Mouse (Mus musculus) MEL (cell line): Measurements from ENCODE around the gene Znhit6. TPM values are rescaled to one million over a fixed set of nuclear protein-coding genes. Genes with fewer than 3 reads are reported as not detected.

Source experiments
- DNase-seq: peaks from one replicate; pipeline ENCODE4 v3.0.0; 2011; ENCODE audit warnings: low read depth, low spot score
- H3K27ac ChIP-seq: 2 replicates; pipeline ENCODE4 v1.5.1; 2012; ENCODE audit warnings: low read depth, mild to moderate bottlenecking, control low read depth, low read length, moderate library complexity; ENCODE audit not compliant: control insufficient read depth
- H3K27me3 ChIP-seq, 2 experiments: fragments of 150-350 bp in 1 of 2; sonication (generic) in 1 of 2; 2 replicates each; pipeline ENCODE4 v1.6.1; 2012; ENCODE audit warnings: low read length in 2 of 2, mild to moderate bottlenecking in 2 of 2, improper control_type of control experiment in 1 of 2, moderate library complexity in 1 of 2; ENCODE audit not compliant: insufficient read depth in 2 of 2, control insufficient read depth in 1 of 2
- H3K36me3 ChIP-seq, 2 experiments: 2 replicates each; pipeline ENCODE4 v1.6.1; 2012 to 2014; ENCODE audit warnings: low read length in 2 of 2, improper control_type of control experiment in 1 of 2, inconsistent platforms in 1 of 2, mild to moderate bottlenecking in 1 of 2; ENCODE audit not compliant: insufficient read depth in 2 of 2, control insufficient read depth in 1 of 2
- H3K4me1 ChIP-seq, 2 experiments: fragments of 150-350 bp in 1 of 2; sonication (generic) in 1 of 2; 2 replicates each; pipeline ENCODE4 v1.6.1; 2012; ENCODE audit warnings: low read length in 2 of 2, improper control_type of control experiment in 1 of 2, mild to moderate bottlenecking in 1 of 2; ENCODE audit not compliant: insufficient read depth in 2 of 2, control insufficient read depth in 1 of 2
- H3K4me3 ChIP-seq, 2 experiments: fragments of 150-350 bp in 1 of 2; sonication (generic) in 1 of 2; 2 replicates each; pipeline ENCODE4 v1.5.1; 2012; ENCODE audit warnings: low read depth in 2 of 2, low read length in 2 of 2, mild to moderate bottlenecking in 2 of 2, moderate library complexity in 2 of 2, control low read depth in 1 of 2, improper control_type of control experiment in 1 of 2; ENCODE audit not compliant: control insufficient read depth in 1 of 2, insufficient read depth in 1 of 2
- H3K79me2 ChIP-seq: 2 replicates; pipeline ENCODE4 v1.6.1; 2012; ENCODE audit warnings: mild to moderate bottlenecking, low read length, moderate library complexity; ENCODE audit not compliant: control insufficient read depth, poor library complexity, insufficient read depth
- H3K9ac ChIP-seq: 2 replicates; pipeline ENCODE4 v1.6.1; 2012; ENCODE audit warnings: low read depth, mild to moderate bottlenecking, control low read depth, low read length, moderate library complexity; ENCODE audit not compliant: control insufficient read depth, poor library complexity, severe bottlenecking
- H3K9me3 ChIP-seq: fragments of 150-350 bp; sonication (generic); replicated peaks from 2 replicates; pipeline ENCODE4 v1.6.1; 2012; ENCODE audit warnings: mild to moderate bottlenecking, low read length, improper control_type of control experiment, moderate library complexity; ENCODE audit not compliant: insufficient read depth
- BHLHE40 ChIP-seq: IDR thresholded peaks from 2 replicates; pipeline ENCODE4 v1.6.1; 2012; ENCODE audit warnings: low read depth, mild to moderate bottlenecking, inconsistent platforms, low read length, improper control_type of control experiment, borderline replicate concordance
- CHD2 ChIP-seq: IDR thresholded peaks from 2 replicates; pipeline ENCODE4 v1.6.1; 2011; ENCODE audit warnings: low read length, improper control_type of control experiment
- ELF1 ChIP-seq: IDR thresholded peaks from 2 replicates; pipeline ENCODE4 v1.6.1; 2014; ENCODE audit warnings: low read depth, mild to moderate bottlenecking, inconsistent platforms, low read length, improper control_type of control experiment, moderate library complexity
- EP300 ChIP-seq, 2 experiments: IDR thresholded peaks; 2 replicates each; pipeline ENCODE4 v1.6.1; 2011; ENCODE audit warnings: improper control_type of control experiment in 2 of 2, low read length in 2 of 2, low read depth in 1 of 2, mild to moderate bottlenecking in 1 of 2
- ETS1 ChIP-seq: IDR thresholded peaks from 2 replicates; pipeline ENCODE4 v1.6.1; 2012; ENCODE audit warnings: low read depth, mild to moderate bottlenecking, inconsistent platforms, low read length, improper control_type of control experiment, moderate library complexity
- GABPA ChIP-seq: IDR thresholded peaks from 2 replicates; pipeline ENCODE4 v1.6.1; 2012; ENCODE audit warnings: low read depth, mild to moderate bottlenecking, inconsistent platforms, low read length, improper control_type of control experiment, moderate library complexity
- HCFC1 ChIP-seq: IDR thresholded peaks from 2 replicates; pipeline ENCODE4 v1.6.1; 2012; ENCODE audit warnings: low read depth, mild to moderate bottlenecking, inconsistent platforms, low read length, improper control_type of control experiment, moderate library complexity
- KAT2A ChIP-seq: conservative IDR thresholded peaks from 2 replicates; pipeline ENCODE4 v1.6.1; 2012; ENCODE audit warnings: low read depth, low read length, improper control_type of control experiment, inconsistent platforms
- MAFK ChIP-seq: IDR thresholded peaks from 2 replicates; pipeline ENCODE4 v1.6.1; 2011; ENCODE audit warnings: low read depth, mild to moderate bottlenecking, low read length, improper control_type of control experiment, borderline replicate concordance
- MAZ ChIP-seq: IDR thresholded peaks from 2 replicates; pipeline ENCODE4 v1.6.1; 2012; ENCODE audit warnings: low read depth, mild to moderate bottlenecking, inconsistent platforms, low read length, improper control_type of control experiment
- MEF2A ChIP-seq: IDR thresholded peaks from 2 replicates; pipeline ENCODE4 v1.6.1; 2014; ENCODE audit warnings: low read depth, mild to moderate bottlenecking, inconsistent platforms, low read length, improper control_type of control experiment; ENCODE audit not compliant: poor library complexity, insufficient replicate concordance, severe bottlenecking; ENCODE audit errors: extremely low read depth
- MXI1 ChIP-seq: IDR thresholded peaks from 2 replicates; pipeline ENCODE4 v1.6.1; 2011; ENCODE audit warnings: mild to moderate bottlenecking, low read depth, low read length, improper control_type of control experiment
- MYB ChIP-seq: IDR thresholded peaks from 2 replicates; pipeline ENCODE4 v1.6.1; 2011; ENCODE audit warnings: mild to moderate bottlenecking, low read depth, low read length, improper control_type of control experiment
- MYC ChIP-seq: IDR thresholded peaks from 2 replicates; pipeline ENCODE4 v1.6.1; 2011; ENCODE audit warnings: low read depth, mild to moderate bottlenecking, low read length, improper control_type of control experiment, moderate library complexity
- POLR2AphosphoS5 ChIP-seq: IDR thresholded peaks from 2 replicates; pipeline ENCODE4 v1.6.1; 2012; ENCODE audit warnings: low read depth, borderline replicate concordance, mild to moderate bottlenecking, inconsistent platforms, low read length, moderate library complexity, mixed read lengths
- RAD21 ChIP-seq: IDR thresholded peaks from 2 replicates; pipeline ENCODE4 v1.6.1; 2011; ENCODE audit warnings: mild to moderate bottlenecking, low read depth, low read length, improper control_type of control experiment
- RCOR1 ChIP-seq: IDR thresholded peaks from 2 replicates; pipeline ENCODE4 v1.6.1; 2012; ENCODE audit warnings: low read depth, mild to moderate bottlenecking, inconsistent platforms, low read length, improper control_type of control experiment
- TBP ChIP-seq: IDR thresholded peaks from 2 replicates; pipeline ENCODE4 v1.8.0; 2011; ENCODE audit warnings: low read depth, low read length, improper control_type of control experiment
- UBTF ChIP-seq: IDR thresholded peaks from 2 replicates; pipeline ENCODE4 v1.6.1; 2012; ENCODE audit warnings: low read depth, mild to moderate bottlenecking, inconsistent platforms, low read length, improper control_type of control experiment, moderate library complexity, borderline replicate concordance; ENCODE audit not compliant: insufficient read depth
- USF2 ChIP-seq, 2 experiments: IDR thresholded peaks; 2 replicates each; pipeline ENCODE4 v1.6.1; 2011 to 2012; ENCODE audit warnings: improper control_type of control experiment in 2 of 2, low read length in 2 of 2, borderline replicate concordance in 1 of 2, inconsistent platforms in 1 of 2, low read depth in 1 of 2, mild to moderate bottlenecking in 1 of 2; ENCODE audit not compliant: insufficient read depth in 1 of 2
- ZC3H11A ChIP-seq: IDR thresholded peaks from 2 replicates; pipeline ENCODE4 v1.6.1; 2012; ENCODE audit warnings: low read depth, mild to moderate bottlenecking, inconsistent platforms, low read length, improper control_type of control experiment
- ZKSCAN1 ChIP-seq: IDR thresholded peaks from 2 replicates; pipeline ENCODE4 v1.6.1; 2012; ENCODE audit warnings: low read depth, mild to moderate bottlenecking, inconsistent platforms, low read length, improper control_type of control experiment, moderate library complexity
- ZMIZ1 ChIP-seq: IDR thresholded peaks from 2 replicates; pipeline ENCODE4 v1.6.1; 2012; ENCODE audit warnings: low read depth, mild to moderate bottlenecking, inconsistent platforms, low read length, improper control_type of control experiment, moderate library complexity
- ZNF384 ChIP-seq: IDR thresholded peaks from 2 replicates; pipeline ENCODE4 v1.6.1; 2012; ENCODE audit warnings: low read depth, mild to moderate bottlenecking, inconsistent platforms, low read length, improper control_type of control experiment
- polyA plus RNA-seq, 2 experiments: library from polyadenylated mRNA; stranded (reverse) in 1 of 2; unstranded in 1 of 2; fragments of >175 nt in 1 of 2; fragments of >200 nt in 1 of 2; gene quantifications; 2 replicates each; pipeline versions ENCODE4 v1.2.1 to v1.2.4; 2012; ENCODE audit warnings: low replicate concordance in 2 of 2, low read depth in 1 of 2; ENCODE audit not compliant: insufficient read length in 2 of 2, insufficient read depth in 1 of 2, missing spikeins in 1 of 2
- total RNA-seq: library from RNA; depleted of rRNA; stranded (reverse); fragments of 300-350 nt; gene quantifications from 2 replicates; pipeline ENCODE4 v1.2.3, GENCODE M21; 2012

The Znhit6 gene
- total and polyA plus RNA-seq, 3 experiments, result 35.2 to 337 (median 61.4) TPM

GRCm38 (mm10) chr3:145648991-145649851 lies 73.2 kb downstream of the Znhit6 start:
- H3K9ac ChIP-seq, result no peak overlapping the region
- H3K36me3 ChIP-seq, result no peaks in the 10 kb centered on the region
- no peak for DNase-seq
- no peaks in the 10 kb centered on the region; a peak in 1 of 4 replicates for H3K27me3 ChIP-seq
- no peak for TF ChIP-seq KAT2A
- no peak for TF ChIP-seq ZMIZ1
- TF ChIP-seq CHD2, result no peak
- no peak for TF ChIP-seq RAD21
- TF ChIP-seq USF2 (IDR thresholded peaks at IDR 0.05; ENCODE audit: borderline replicate concordance in 1 of 2, insufficient read depth in 1 of 2, low read depth in 1 of 2, low read length in 2 of 2), result no peak
- no peak for TF ChIP-seq MYB
- TF ChIP-seq TBP, result no peak
- TF ChIP-seq GABPA, result no peak
- TF ChIP-seq MEF2A, result no peak
- TF ChIP-seq MYC, result no peak
- no peak for TF ChIP-seq POLR2AphosphoS5
- no peak for TF ChIP-seq ETS1
- TF ChIP-seq ZNF384, result no peak
- no peak for TF ChIP-seq ZKSCAN1
- TF ChIP-seq ZC3H11A, result no peak
- TF ChIP-seq HCFC1, result no peak
- TF ChIP-seq EP300 (IDR thresholded peaks at IDR 0.05; ENCODE audit: low read depth in 1 of 2, low read length in 2 of 2), result no peak
- no peaks in the 10 kb centered on the region for H3K79me2 ChIP-seq
- H3K4me1 ChIP-seq, result no peaks in the 10 kb centered on the region
- H3K4me3 ChIP-seq, result no peak overlapping the region
- no peaks in the 10 kb centered on the region for H3K9me3 ChIP-seq
- no peak overlapping the region for H3K27ac ChIP-seq

GRCm38 (mm10) chr3:145649852-145650202 lies 73.8 kb downstream of the Znhit6 start, which contains the start of gene Ccn1:
Ccn1 (minus strand) TSS chr3:145649981.
- Histone ChIP-seq H3K9me3 (no peaks in the 10 kb centered on the region), H3K27ac (no peak within 1 kb of the TSS), H3K79me2 (no peaks in the 10 kb centered on the region), H3K27me3 (no peaks in the 10 kb centered on the region; a peak in 1 of 4 replicates), H3K36me3 (no peaks in the 10 kb centered on the region), H3K9ac (no peak within 1 kb of the TSS), H3K4me1 (no peaks in the 10 kb centered on the region)
- DNase-seq, result no peak
- no peak for TF ChIP-seq ETS1
- TF ChIP-seq MAZ, result no peak
- TF ChIP-seq MXI1, result no peak
- no peak for TF ChIP-seq UBTF
- TF ChIP-seq GABPA, result no peak
- no peak for TF ChIP-seq BHLHE40
- TF ChIP-seq MAFK, result no peak
- no peak for TF ChIP-seq MYC
- TF ChIP-seq ZMIZ1, result no peak
- no peak for TF ChIP-seq MYB
- no peak for TF ChIP-seq ELF1
- no peak for TF ChIP-seq RCOR1
- TF ChIP-seq, all 39 proteins: peak for 0
- H3K4me3 ChIP-seq, result no peak within 1 kb of the TSS
